Mouse (Mus musculus): ENCODE results near the gene Def8.

Def8 gene

DNA sequence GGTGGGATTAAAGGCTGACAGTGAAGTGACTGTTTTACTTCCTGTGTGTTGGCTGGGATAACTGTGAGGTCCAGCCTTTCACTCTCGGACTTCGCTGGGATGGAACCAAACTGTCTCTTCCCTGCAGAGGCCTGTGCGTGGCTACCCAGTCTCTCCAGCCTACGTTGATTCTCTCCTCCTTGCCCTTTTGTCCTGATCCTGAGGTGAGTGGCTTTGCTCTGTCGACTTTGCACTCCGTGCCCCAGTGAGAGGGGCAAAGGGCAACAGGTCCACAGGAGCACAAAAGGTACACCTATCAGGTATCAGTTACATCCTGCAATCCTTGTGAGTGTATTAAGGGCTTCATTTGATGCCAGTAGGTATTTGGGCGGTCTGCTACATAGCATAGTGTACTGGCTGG, at the start of gene Def8:
Gene Def8 (plus strand): TSS at position 87 of the 400 bp plus-strand sequence.
- no peak for DNase-seq (ENCODE audit: extremely low spot score)

- peak; percentile 96 for DNase-seq (ENCODE audit: extremely low spot score)
These were observed 49.1 kb upstream of the Def8 start for GRCm38 (mm10) chr8:123374239-123374578.

- no peak for DNase-seq (ENCODE audit: extremely low spot score)
These were observed 47.6 kb upstream of the Def8 start for GRCm38 (mm10) chr8:123375701-123376100.

DNA sequence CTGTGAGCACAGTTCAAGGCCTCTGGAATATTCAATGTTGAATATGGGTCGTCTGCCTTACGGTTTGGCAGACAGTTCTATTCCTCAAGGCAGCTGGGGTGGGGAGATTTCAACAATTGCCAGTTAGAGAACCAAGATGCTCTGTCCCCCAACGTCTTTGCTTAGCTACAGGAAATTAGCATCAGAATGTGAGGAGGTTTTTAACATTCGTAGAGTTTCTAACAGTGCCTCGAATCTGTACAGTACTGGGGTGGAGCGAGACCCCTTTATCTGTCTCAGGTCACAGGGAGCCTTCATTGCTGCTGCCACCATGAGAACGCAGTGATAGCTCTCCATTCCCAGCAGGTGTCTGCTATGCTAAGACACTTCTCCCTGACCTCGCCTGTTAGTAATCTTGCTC, 47.2 kb upstream of the Def8 start:
- no peak for DNase-seq (ENCODE audit: extremely low spot score)

DNA sequence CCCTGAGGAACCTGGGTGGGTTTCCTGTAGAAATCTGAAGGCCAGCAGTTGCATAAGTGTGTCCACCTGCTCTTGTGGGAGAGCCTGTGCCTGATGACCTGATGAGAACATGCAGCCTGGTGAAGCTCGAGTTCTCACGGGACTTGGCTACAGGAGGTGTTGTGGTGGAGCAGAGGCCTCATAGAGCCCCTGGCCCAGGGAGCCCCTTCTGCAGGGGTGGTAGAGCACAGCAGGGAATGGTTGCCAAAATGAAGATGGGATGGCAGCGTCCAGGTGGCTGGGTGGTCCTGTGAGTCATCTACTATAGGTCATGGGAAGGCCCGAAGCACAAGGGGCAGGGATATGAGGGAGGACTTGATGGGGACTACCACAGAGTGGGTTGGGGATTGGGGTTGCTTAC, 41.6 kb upstream of the Def8 start:
- DNase-seq (ENCODE audit: extremely low spot score): no peak

- no peak for DNase-seq (ENCODE audit: extremely low spot score)
These were observed 40.8 kb upstream of the Def8 start for GRCm38 (mm10) chr8:123382516-123382915.

DNA sequence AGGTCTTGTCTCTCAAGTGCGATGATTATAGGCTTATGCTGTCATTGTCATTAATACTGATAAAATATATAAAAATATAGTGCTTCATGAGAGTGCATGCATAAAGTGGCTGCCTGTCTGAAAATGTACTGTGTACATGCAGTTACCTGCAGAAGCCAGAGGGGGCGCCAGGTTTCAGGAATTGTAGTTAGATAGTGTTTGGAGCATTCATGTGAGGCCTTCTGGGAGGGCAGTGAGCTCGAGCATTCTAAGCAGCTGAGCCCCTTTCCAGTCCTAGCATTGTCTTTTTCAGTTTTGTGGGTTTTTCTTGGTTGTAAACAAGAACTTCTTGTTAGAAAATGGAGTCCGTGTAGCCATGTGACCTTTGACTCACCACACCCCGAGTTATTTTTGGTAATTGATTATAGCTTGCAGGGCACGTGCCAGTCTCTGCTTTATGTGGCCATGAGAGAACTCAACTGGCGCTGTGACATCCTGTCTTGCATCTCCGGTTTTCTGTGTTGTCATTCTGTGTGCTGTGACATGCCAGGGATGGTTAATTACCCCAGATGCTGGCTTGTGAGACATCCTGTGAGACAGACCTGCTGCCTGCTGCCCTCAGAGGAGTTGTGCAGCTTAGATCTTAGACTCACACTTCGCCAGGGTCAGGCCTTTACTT, 38.3 kb upstream of the Def8 start:
- no peak for DNase-seq (ENCODE audit: extremely low spot score)

DNA sequence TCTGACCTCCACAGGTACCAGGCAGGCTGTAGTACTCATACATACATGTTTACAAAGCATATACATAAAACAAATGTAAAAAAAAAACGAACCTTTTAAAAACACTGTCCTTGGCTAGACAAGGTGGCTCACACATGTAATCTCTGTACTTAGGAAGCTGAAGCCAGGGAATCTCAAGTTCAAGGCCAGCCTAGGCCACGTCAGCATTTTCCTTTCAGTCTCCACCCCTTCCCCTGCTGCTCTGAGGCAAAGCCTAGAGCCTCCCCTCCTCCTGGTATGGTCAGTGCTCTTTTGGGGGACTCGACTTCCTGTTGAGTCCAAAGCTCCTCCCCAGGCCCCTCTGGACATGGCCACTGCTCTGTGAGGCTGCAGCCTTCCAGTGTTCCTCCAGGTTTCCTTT, 36.3 kb upstream of the Def8 start:
- no peak for DNase-seq (ENCODE audit: extremely low spot score)

DNA sequence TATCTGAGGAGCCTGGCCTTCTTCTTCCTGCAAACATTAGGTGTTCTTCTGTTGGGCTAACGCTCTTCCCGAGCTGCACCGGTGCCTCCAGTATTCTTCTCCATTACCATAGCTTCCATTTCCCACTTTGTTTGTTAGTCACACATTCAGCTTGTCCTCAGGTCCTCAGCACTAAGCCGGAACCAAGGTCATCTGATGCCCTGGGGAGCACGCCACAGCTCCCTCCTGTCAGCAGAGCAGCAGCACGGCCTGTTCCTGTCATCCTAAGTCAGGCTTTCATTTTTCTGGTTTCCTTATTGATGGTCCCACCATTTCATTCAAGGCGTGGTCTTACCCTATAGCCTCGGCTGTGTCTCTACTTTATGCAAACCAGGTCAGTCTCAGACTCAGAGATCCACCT, 35.5 kb upstream of the Def8 start:
- DNase-seq (ENCODE audit: extremely low spot score): no peak

GRCm38 (mm10) chr8:123389026-123389425, 34.3 kb upstream of the Def8 start:
- no peak for DNase-seq (ENCODE audit: extremely low spot score)

GRCm38 (mm10) chr8:123398308-123398707, 25.0 kb upstream of the Def8 start:
- no peak for DNase-seq (ENCODE audit: extremely low spot score)

GRCm38 (mm10) chr8:123401936-123402335, 21.4 kb upstream of the Def8 start:
- DNase-seq (ENCODE audit: extremely low spot score): no peak

DNA sequence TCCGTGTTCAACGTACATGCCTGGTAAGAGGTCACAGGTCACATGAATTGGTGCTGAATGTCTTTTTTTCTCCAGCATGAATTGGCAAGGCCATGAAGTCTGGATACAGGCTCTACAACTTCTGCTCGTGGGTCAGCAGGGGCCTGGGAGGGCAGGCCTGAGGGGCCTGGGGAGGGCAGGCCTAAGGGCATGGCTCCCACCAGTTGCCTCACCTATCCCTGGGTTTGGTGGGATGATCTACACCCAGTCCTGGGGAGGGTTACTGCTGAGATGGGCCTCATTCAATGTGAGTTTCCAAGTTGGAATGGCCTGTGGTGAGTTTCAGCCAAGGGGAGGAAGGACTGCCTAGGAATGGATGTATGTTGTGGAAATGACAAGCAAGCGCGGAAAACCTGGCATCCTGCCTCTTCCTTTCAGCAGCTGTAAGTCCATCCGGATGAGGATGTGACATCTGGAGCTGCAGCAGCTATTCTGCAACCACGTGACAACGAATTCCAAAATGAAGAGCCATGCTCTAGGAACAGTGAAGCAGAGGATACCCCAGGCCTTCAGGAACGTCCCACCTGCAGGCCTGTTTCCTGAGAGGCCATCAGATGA, 20.5 kb upstream of the Def8 start:
- no peak for DNase-seq (ENCODE audit: extremely low spot score)

DNA sequence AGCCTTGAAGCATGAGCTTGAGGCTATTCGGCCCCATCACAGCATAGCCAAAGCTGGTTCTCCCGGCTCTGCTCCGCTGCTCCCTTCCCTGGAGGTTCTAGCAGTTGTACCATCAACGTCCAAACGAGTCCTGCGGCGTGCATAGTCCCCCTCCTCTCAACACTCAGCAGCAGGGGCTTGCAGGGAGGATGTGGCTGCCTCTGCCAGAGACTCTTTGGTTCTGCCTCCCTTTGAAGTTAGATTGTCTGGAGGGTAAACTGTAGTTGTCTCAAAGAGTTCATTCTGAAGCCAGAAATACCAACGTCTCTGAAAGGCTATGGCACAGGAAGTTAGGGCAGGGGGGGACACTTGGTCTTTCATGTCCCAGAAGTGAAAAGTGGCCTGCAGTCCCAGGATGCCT, 18.8 kb upstream of the Def8 start:
- DNase-seq (ENCODE audit: extremely low spot score): no peak

DNA sequence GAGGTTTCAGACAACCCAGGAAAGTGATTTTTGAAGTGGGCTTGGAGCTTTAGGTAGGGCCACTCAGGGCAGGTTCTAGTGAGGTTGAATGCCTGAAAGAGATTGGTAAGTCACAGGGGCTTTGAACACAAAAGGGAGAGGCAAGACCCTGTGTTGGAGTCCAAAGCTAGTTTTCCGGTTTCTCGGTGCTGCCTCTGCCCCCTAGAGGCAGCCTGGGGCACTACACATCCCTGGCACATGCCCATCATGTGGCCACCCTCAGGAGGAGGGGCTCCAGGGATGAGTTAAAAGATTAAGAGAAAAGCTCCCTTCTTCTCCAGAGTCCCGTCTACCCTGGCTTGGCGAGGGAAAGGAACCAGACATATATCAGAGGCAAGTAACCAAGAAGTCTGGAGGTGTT, 16.5 kb upstream of the Def8 start, which contains the start of gene Mc1r:
Gene Mc1r (plus strand): TSS at position 322 of the 400 bp plus-strand sequence.
- peak; percentile 69 for DNase-seq (ENCODE audit: extremely low spot score)

DNA sequence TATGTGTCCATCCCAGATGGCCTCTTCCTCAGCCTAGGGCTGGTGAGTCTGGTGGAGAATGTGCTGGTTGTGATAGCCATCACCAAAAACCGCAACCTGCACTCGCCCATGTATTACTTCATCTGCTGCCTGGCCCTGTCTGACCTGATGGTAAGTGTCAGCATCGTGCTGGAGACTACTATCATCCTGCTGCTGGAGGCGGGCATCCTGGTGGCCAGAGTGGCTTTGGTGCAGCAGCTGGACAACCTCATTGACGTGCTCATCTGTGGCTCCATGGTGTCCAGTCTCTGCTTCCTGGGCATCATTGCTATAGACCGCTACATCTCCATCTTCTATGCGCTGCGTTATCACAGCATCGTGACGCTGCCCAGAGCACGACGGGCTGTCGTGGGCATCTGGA, 15.7 kb upstream of the Def8 start:
- no peak for DNase-seq (ENCODE audit: extremely low spot score)

- DNase-seq (ENCODE audit: extremely low spot score): no peak
These were observed 14.5 kb upstream of the Def8 start for GRCm38 (mm10) chr8:123408586-123409544.

GRCm38 (mm10) chr8:123410049-123410587, 13.2 kb upstream of the Def8 start:
- no peak for DNase-seq (ENCODE audit: extremely low spot score)

DNA sequence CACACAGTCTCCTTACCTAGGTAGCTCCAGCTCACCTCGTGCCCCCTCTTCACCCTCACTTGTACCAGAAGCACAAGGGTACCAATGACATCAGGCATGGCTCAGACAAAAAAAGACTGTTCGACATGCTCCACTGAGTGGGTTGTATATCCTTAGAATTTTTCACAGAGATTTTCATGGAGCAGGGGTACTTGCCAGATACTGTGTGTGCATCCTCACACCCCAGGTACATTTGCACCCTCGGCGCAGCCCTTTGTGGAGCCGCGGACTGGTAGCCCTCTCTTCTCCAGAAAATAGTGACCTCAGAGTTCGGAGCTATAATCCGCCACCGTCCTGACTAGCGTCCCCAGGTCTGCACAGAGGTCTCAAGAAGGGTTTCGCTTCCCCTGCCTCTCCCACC, 12.5 kb upstream of the Def8 start:
- DNase-seq (ENCODE audit: extremely low spot score): no peak

- peak; percentile 75 for DNase-seq (ENCODE audit: extremely low spot score)
These were observed 12.1 kb upstream of the Def8 start, which contains the start of gene Tubb3 for GRCm38 (mm10) chr8:123411246-123411645. Gene Tubb3 (plus strand): TSS chr8:123411424.

DNA sequence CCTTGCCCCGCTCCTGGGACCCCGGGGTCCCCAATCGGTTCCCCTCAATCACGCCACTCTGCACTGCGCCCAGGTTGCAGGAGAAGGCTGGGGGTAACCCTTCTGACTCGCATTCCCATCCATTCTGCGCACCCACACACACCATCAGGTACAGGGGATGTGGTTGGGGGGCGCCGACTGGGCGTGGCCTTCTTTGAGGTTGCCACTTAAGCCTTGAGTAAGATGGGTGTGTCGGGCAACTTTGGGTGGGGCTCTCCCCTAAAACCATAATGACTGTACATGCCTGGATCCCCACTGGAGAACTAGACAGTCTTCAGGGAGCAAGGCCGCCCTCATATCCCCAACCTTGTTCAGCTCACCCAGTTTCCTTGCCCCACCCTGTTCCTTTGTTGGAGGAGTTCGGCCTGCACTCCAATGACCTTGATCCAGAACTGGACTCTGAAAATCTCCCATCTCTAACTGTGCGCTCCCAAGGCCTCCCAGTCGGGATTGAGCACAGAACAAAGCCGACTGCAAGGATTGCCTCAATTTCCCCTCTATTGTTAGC, 11.5 kb upstream of the Def8 start:
- DNase-seq (ENCODE audit: extremely low spot score): no peak

- peak; percentile 52 for DNase-seq (ENCODE audit: extremely low spot score)
These were observed 10.7 kb upstream of the Def8 start for GRCm38 (mm10) chr8:123412560-123413170.

All from embryo, embryonic 9.5 days (tissue).